Mouse (Mus musculus) kidney, embryonic 16.5 days (tissue): ENCODE measurements around the gene Wdr44. TPM values are rescaled to one million over a fixed set of nuclear protein-coding genes. Genes with fewer than 3 reads are reported as not detected.
"Not testable (repeated sequence)": the region's sequence is repeated elsewhere in the genome, so short reads cannot be mapped to it uniquely, and the experiment has no call there.

Source experiments
- ATAC-seq: fragments of 200-750 bp; cut with Nextera tagmentation; 2 replicates; pipeline ENCODE4 v1.8.0; 2017; ENCODE audit warnings: moderate TSS enrichment; ENCODE audit not compliant: low FRiP score, low TSS enrichment
- H3K27ac ChIP-seq: fragments of 300-500 bp; sonication (generic); 2 replicates; pipeline ENCODE4 v1.5.1; 2014; ENCODE audit warnings: low read length
- H3K27me3 ChIP-seq: fragments of 300-500 bp; sonication (generic); 2 replicates; pipeline ENCODE4 v1.6.1; 2014; ENCODE audit warnings: low read length, control low read depth, mixed read lengths; ENCODE audit not compliant: insufficient read depth
- H3K36me3 ChIP-seq: fragments of 300-500 bp; sonication (generic); 2 replicates; pipeline ENCODE4 v1.6.1; 2014; ENCODE audit warnings: low read length, control low read depth, mixed read lengths; ENCODE audit not compliant: insufficient read depth
- H3K4me1 ChIP-seq: fragments of 300-500 bp; sonication (generic); 2 replicates; pipeline ENCODE4 v1.6.1; 2014; ENCODE audit warnings: low read length, control low read depth, mixed read lengths; ENCODE audit not compliant: insufficient read depth
- H3K4me2 ChIP-seq: fragments of 300-500 bp; sonication (generic); replicated peaks from 2 replicates; pipeline ENCODE4 v1.6.1; 2014; ENCODE audit warnings: low read depth, low read length
- H3K4me3 ChIP-seq: fragments of 300-500 bp; sonication (generic); 2 replicates; pipeline ENCODE4 v1.5.1; 2014; ENCODE audit warnings: mild to moderate bottlenecking, low read length
- H3K9ac ChIP-seq: fragments of 300-500 bp; sonication (generic); replicated peaks from 2 replicates; pipeline ENCODE4 v1.6.1; 2014; ENCODE audit warnings: low read length
- H3K9me3 ChIP-seq: fragments of 300-500 bp; sonication (generic); 2 replicates; pipeline ENCODE4 v1.6.1; 2016; ENCODE audit warnings: low read length, control low read depth
- WGBS: fragments of 180-500 bp; shearing (Covaris S2); extraction: QIAGEN DNeasy Blood & Tissue Kit; methylation state at CpG from one replicate; pipeline ENCODE4 v1.1.7; 2014; 5-methylcytosine and 5-hydroxymethylcytosine counted together
- polyA plus RNA-seq: library from polyadenylated mRNA; unstranded; fragments of >200 nt; fragmentation: Nextera tagmentation; extraction: Ambion mirVana; gene quantifications from 2 replicates; pipeline ENCODE4 v1.2.1, GENCODE M21; 2015

The Wdr44 gene
- polyA plus RNA-seq, 1 experiment from 2014 or later, result 5.0 TPM

- not testable (repeated sequence) for H3K9ac ChIP-seq, H3K9me3 ChIP-seq, H3K36me3 ChIP-seq, H3K4me1 ChIP-seq, H3K4me2 ChIP-seq, H3K27me3 ChIP-seq, ATAC-seq, H3K4me3 ChIP-seq, H3K27ac ChIP-seq
- WGBS, result 87% methylated on average over 6 of the region's 6 CpGs
Observed at GRCm38 (mm10) chrX:23822885-23823284, 130.0 kb downstream of the Wdr44 start.

GRCm38 (mm10) chrX:23823398-23824023 lies 130.7 kb downstream of the Wdr44 start:
- Histone ChIP-seq H3K9me3 (no peaks in the 10 kb centered on the region), H3K27me3 (no peaks in the 10 kb centered on the region), H3K4me2 (peak overlapping the region; percentile 22; the same call in 1 of the 2 replicates), H3K27ac (no peak overlapping the region), H3K9ac (no peak overlapping the region), H3K4me3 (peak overlapping the region; percentile 12; the same call in 1 of the 2 replicates), H3K4me1 (no peaks in the 10 kb centered on the region), H3K36me3 (no peaks in the 10 kb centered on the region)
- WGBS, result 62% methylated on average over 19 of the region's 19 CpGs
- 0 out of 2 replicates have a peak, but pooled peaks have one; percentile 49 for ATAC-seq

- H3K27me3 ChIP-seq, H3K36me3 ChIP-seq, H3K4me1 ChIP-seq, H3K4me2 ChIP-seq, H3K4me3 ChIP-seq, H3K9me3 ChIP-seq, H3K9ac ChIP-seq, ATAC-seq, H3K27ac ChIP-seq: not testable (repeated sequence)
- 88% methylated on average over 11 of the region's 11 CpGs for WGBS
Observed at GRCm38 (mm10) chrX:23833784-23834183, 140.9 kb downstream of the Wdr44 start.

DNA sequence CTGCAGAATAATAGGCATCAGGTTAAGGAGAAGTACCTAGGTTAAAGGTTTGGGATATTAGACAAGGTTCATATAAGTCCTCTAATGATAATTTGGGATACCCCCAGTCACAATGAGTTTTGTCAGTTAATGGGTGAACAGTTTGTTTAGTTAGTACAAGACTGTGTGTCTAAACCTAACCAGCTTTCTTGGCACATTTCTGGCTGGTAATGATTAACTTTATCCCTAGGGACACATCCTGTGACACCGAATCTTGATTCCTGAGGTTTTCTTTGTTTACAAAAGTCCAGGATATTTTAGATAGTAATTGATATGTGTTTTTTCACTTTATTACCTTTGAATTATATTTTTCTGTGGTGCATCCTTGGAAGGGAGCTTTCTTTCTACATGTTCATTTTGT lies 148.1 kb downstream of the Wdr44 start:
- Histone ChIP-seq H3K9ac (no peak overlapping the region), H3K27me3 (no peaks in the 10 kb centered on the region), H3K9me3 (no peaks in the 10 kb centered on the region), H3K4me1 (no peaks in the 10 kb centered on the region), H3K36me3 (no peaks in the 10 kb centered on the region), H3K4me3 (no peak overlapping the region), H3K27ac (no peak overlapping the region), H3K4me2 (no peak overlapping the region)
- 70% methylated on average over 1 of the region's 1 CpGs for WGBS
- ATAC-seq, result no peak

Other genes starting within 250 kb of the Wdr44 start
- not detected in 2 replicates for gene Gm4907, start 189.5 kb downstream of the Wdr44 start, polyA plus RNA-seq